Mouse (Mus musculus) testis, adult 2 months (tissue): ENCODE results near the gene Lpxn.

Experiments
- CTCF ChIP-seq: fragments of 200-500 bp; IDR thresholded peaks from 2 replicates; pipeline ENCODE4 v1.5.1; 2012; ENCODE audit warnings: low read depth, mild to moderate bottlenecking, inconsistent platforms, low read length, moderate library complexity; ENCODE audit not compliant: control insufficient read depth, insufficient read depth, insufficient replicate concordance
- POLR2A ChIP-seq: fragments of 200-500 bp; IDR thresholded peaks from 2 replicates; pipeline ENCODE4 v1.6.1; 2012; ENCODE audit warnings: low read depth, mild to moderate bottlenecking, inconsistent platforms, low read length, moderate library complexity; ENCODE audit not compliant: control insufficient read depth

DNA sequence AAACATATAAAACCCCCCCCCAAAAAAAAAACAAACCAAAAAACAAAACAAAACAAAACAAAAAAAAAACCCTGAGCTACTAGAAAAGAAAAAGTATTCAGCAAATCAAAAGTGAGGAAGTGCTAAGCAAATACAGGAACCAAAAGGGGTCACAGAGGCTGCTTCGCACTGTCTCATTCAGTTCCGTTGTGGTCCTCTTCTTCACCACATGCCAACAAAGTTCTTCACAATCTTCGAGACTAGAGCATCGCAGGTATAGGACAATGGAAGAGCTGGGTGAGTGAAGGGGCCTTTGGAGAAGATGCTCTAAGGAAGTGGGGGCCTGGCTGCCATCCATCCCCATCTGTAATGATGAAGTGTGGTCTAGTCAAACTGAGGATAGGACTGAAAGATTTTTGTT lies 2.4 kb downstream of the Lpxn start:
- TF ChIP-seq CTCF (no peak), POLR2A (no peak)
